11 mouse cellular contexts compared by ENCODE assay signal in the genomic region with DNA sequence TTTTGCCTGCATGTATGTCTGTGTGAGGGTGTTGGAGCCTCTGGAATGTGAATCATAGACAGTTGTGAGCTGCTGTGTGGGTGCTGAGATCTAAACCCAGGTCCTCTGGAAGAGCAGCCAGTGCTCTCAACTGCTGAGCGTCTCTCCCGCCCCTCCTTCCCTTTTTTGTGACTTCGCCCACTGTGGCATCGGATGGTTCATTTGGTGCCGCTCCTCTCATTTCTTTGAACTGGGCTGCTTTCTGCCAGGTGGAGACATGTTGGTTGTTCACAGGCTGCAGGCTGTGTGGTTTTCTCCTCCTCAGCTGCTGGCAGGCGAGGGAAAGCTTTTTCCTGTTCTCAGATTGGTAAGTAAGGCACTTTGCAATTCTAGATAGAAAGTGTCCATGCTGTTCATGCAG. TPM values are rescaled to one million over a fixed set of nuclear protein-coding genes. Genes with fewer than 3 reads are reported as not detected.
A peak's percentile ranks its signal among the peaks of the same experiment; 100 is the strongest.
DNase-seq lines count a peak whose midpoint lies in the region; ATAC-seq lines count a peak whose summit lies in the region.
"Had no signal": no experiment of that assay in that cellular context is flagged by ENCODE, and none has a peak within 500 bp of the region (broad histone marks: within the 10 kb centered on the region; RNA-seq: fewer than 3 reads in every experiment).

No protein-coding gene starts in this region.

- intact Hi-C loops in heart, postnatal 14 days (cut with DNase I), result no loop called here

- H3K36me3 ChIP-seq in heart, embryonic 14.5 days (ENCODE audit: control insufficient read depth, insufficient read depth, low read length), result 0 out of 2 replicates have a peak, but pooled peaks cover 5% of the 10 kb centered on the region
- peaks cover 29% of the 10 kb centered on the region for H3K36me3 ChIP-seq in liver, embryonic 12.5 days
- peaks cover 43% of the 10 kb centered on the region for H3K36me3 ChIP-seq in embryonic facial prominence, embryonic 13.5 days
- H3K36me3 ChIP-seq in stomach, embryonic 16.5 days (ENCODE audit: control insufficient read depth, insufficient read depth, low read length), result no peaks in the 10 kb centered on the region
- H3K36me3 ChIP-seq: heart, embryonic 12.5 days had no signal

- H3K27me3 ChIP-seq in heart, embryonic 14.5 days (ENCODE audit: control insufficient read depth, insufficient read depth, low read length), result no peaks in the 10 kb centered on the region
- no peaks in the 10 kb centered on the region for H3K27me3 ChIP-seq in liver, embryonic 12.5 days (replicated peaks)
- H3K27me3 ChIP-seq in embryonic facial prominence, embryonic 13.5 days, result no peaks in the 10 kb centered on the region
- no peaks in the 10 kb centered on the region for H3K27me3 ChIP-seq in stomach, embryonic 16.5 days (ENCODE audit: control insufficient read depth, insufficient read depth, low read length)
- H3K27me3 ChIP-seq: heart, embryonic 12.5 days had no signal

- no peak overlapping the region for H3K4me2 ChIP-seq in heart, embryonic 14.5 days (ENCODE audit: low read length)
- H3K4me2 ChIP-seq in liver, embryonic 12.5 days, result no peak overlapping the region
- no peak overlapping the region for H3K4me2 ChIP-seq in embryonic facial prominence, embryonic 13.5 days
- H3K4me2 ChIP-seq in stomach, embryonic 16.5 days (ENCODE audit: low read depth, low read length), result peak overlapping the region; percentile 27; the same call in 1 of the 2 replicates
- H3K4me2 ChIP-seq: heart, embryonic 12.5 days had no signal

- H3K27ac ChIP-seq in heart, embryonic 14.5 days (replicated peaks in 1 of 2; ENCODE audit: control insufficient read depth in 1 of 2, insufficient read depth in 1 of 2, low read depth in 2 of 2, low read length in 2 of 2), result no peak overlapping the region
- peak overlapping the region; percentile 59 for H3K27ac ChIP-seq in liver, embryonic 12.5 days
- H3K27ac ChIP-seq in embryonic facial prominence, embryonic 13.5 days, result peak overlapping the region; percentile 60
- peak overlapping the region; percentile 77 for H3K27ac ChIP-seq in stomach, embryonic 16.5 days (ENCODE audit: low read length)

- H3K4me3 ChIP-seq in heart, embryonic 14.5 days (ENCODE audit: control insufficient read depth in 1 of 2, insufficient read depth in 1 of 2, low read depth in 1 of 2, low read length in 2 of 2), result no peak overlapping the region
- no peak overlapping the region for H3K4me3 ChIP-seq in liver, embryonic 12.5 days
- no peak overlapping the region for H3K4me3 ChIP-seq in embryonic facial prominence, embryonic 13.5 days
- no peak overlapping the region for H3K4me3 ChIP-seq in stomach, embryonic 16.5 days (replicated peaks; ENCODE audit: low read length)
- H3K4me3 ChIP-seq: heart, embryonic 12.5 days had no signal

- 78% methylated on average over 6 of the region's 6 CpGs for WGBS in heart, embryonic 14.5 days
- WGBS in liver, embryonic 12.5 days (ENCODE audit: insufficient replicate concordance), result 38% methylated on average over 6 of the region's 6 CpGs
- 49% methylated on average over 6 of the region's 6 CpGs for WGBS in embryonic facial prominence, embryonic 13.5 days
- 55% methylated on average over 6 of the region's 6 CpGs for WGBS in stomach, embryonic 16.5 days

- no peak for ATAC-seq in heart, embryonic 14.5 days (ENCODE audit: insufficient number of reproducible peaks, insufficient read depth, low FRiP score, low read depth)
- ATAC-seq in liver, embryonic 12.5 days, result no peak
- no peak for ATAC-seq in embryonic facial prominence, embryonic 13.5 days (ENCODE audit: insufficient number of reproducible peaks, insufficient read depth, low FRiP score, low TSS enrichment, low read depth)
- no peak for ATAC-seq in stomach, embryonic 16.5 days (ENCODE audit: insufficient read depth, low FRiP score)
- ATAC-seq: CD4-positive, CD25-positive, alpha-beta regulatory T cell, adult 4 months had no signal

- peak overlapping the region; percentile 30; the same call in 1 of the 2 replicates for H3K9ac ChIP-seq in heart, embryonic 14.5 days (ENCODE audit: low read length)
- H3K9ac ChIP-seq in liver, embryonic 12.5 days, result 0 out of 2 replicates have a peak overlapping the region, but pooled peaks have one; percentile 0
- H3K9ac ChIP-seq in embryonic facial prominence, embryonic 13.5 days, result no peak overlapping the region
- H3K9ac ChIP-seq in stomach, embryonic 16.5 days (ENCODE audit: low read length), result peak overlapping the region; percentile 38; the same call in 1 of the 2 replicates
- H3K9ac ChIP-seq: heart, embryonic 12.5 days had no signal

- peaks cover 22 to 59% of the 10 kb centered on the region in 2 experiments for H3K4me1 ChIP-seq in heart, embryonic 14.5 days (ENCODE audit: control insufficient read depth in 2 of 2, insufficient read depth in 2 of 2, low read length in 2 of 2)
- H3K4me1 ChIP-seq in liver, embryonic 12.5 days, result peaks cover 71% of the 10 kb centered on the region
- H3K4me1 ChIP-seq in embryonic facial prominence, embryonic 13.5 days, result peaks cover 77% of the 10 kb centered on the region
- H3K4me1 ChIP-seq in stomach, embryonic 16.5 days (ENCODE audit: control insufficient read depth, insufficient read depth, low read length), result peaks cover 60% of the 10 kb centered on the region

- no peaks in the 10 kb centered on the region for H3K9me3 ChIP-seq in heart, embryonic 14.5 days (ENCODE audit: control insufficient read depth, low read length)
- H3K9me3 ChIP-seq in liver, embryonic 12.5 days (replicated peaks), result no peaks in the 10 kb centered on the region
- no peaks in the 10 kb centered on the region for H3K9me3 ChIP-seq in embryonic facial prominence, embryonic 13.5 days
- no peaks in the 10 kb centered on the region for H3K9me3 ChIP-seq in stomach, embryonic 16.5 days (replicated peaks; ENCODE audit: control insufficient read depth, low read length)
- H3K9me3 ChIP-seq: heart, embryonic 12.5 days had no signal

- DNase-seq in heart, postnatal 14 days, result no peak
- DNase-seq in liver, result no peak
- DNase-seq in adrenal gland, adult 18-20 months (ENCODE audit: low spot score in 2 of 2), result no peak
- no peak for DNase-seq in cerebellum, postnatal 25 days
- DNase-seq: cerebellum, postnatal 36 days had no signal

RNA-seq across cellular contexts. Expression of a gene that starts 38.7 kb away (rescaled TPM):
- polyA plus RNA-seq in heart, embryonic 14.5 days (2014; fragmentation: Nextera tagmentation; extraction: Ambion mirVana), result 36.7 and 43.3 TPM in 2 replicates
- 10 to 100 TPM; 42.5 to 46.9 TPM for total RNA-seq in heart, postnatal 14 days (2021)
- polyA plus RNA-seq in liver, embryonic 12.5 days (2016; fragmentation: Nextera tagmentation; extraction: Ambion mirVana), result 98.6 and 118 TPM in 2 replicates
- 172 and 190 TPM in 2 replicates for polyA plus RNA-seq in embryonic facial prominence, embryonic 13.5 days (2015; fragmentation: Nextera tagmentation; extraction: Ambion mirVana)
- polyA plus RNA-seq in stomach, embryonic 16.5 days (2015; fragmentation: Nextera tagmentation; extraction: Ambion mirVana), result 48.4 and 52.8 TPM in 2 replicates
- total RNA-seq in adrenal gland, adult 18-20 months (2021), result 10 to 100 TPM; 70.5 to 75.9 TPM

Comparison
In these comparisons a context has a peak if more than half of its experiments do, and no peak if none do; other contexts are left out.
1. H3K27ac ChIP-seq: peak in liver, embryonic 12.5 days (single experiment), embryonic facial prominence, embryonic 13.5 days (single experiment) and stomach, embryonic 16.5 days (single experiment); none in heart, embryonic 14.5 days (0 of 2).